Mouse (Mus musculus) olfactory bulb, adult 2 months (tissue): Measurements from ENCODE around the gene Vipas39.

ENCODE experiments used
- CTCF ChIP-seq: fragments of 200-500 bp; IDR thresholded peaks from 2 replicates; pipeline ENCODE4 v1.5.1; 2012; ENCODE audit warnings: low read depth, mild to moderate bottlenecking, low read length, moderate library complexity; ENCODE audit not compliant: insufficient read depth
- POLR2A ChIP-seq: fragments of 200-500 bp; IDR thresholded peaks from 2 replicates; pipeline ENCODE4 v1.6.1; 2012; ENCODE audit warnings: mild to moderate bottlenecking, low read depth, low read length, moderate library complexity; ENCODE audit not compliant: insufficient read depth

- no peak for TF ChIP-seq CTCF
- no peak for TF ChIP-seq POLR2A
Measured at GRCm38 (mm10) chr12:87230379-87230895, 35.6 kb downstream of the Vipas39 start.
